Mouse (Mus musculus) erythroblast, embryonic 14.5 days (primary cell): ENCODE results near the gene Casp3.

ENCODE experiments used
- GATA1 ChIP-seq: IDR thresholded peaks from 2 replicates; pipeline ENCODE4 v1.6.1; 2012; ENCODE audit warnings: low read length, inconsistent platforms, mixed read lengths
- TAL1 ChIP-seq: IDR thresholded peaks from 3 replicates; pipeline ENCODE4 v1.6.1; 2012; ENCODE audit warnings: low read length, inconsistent platforms, mixed read lengths

DNA sequence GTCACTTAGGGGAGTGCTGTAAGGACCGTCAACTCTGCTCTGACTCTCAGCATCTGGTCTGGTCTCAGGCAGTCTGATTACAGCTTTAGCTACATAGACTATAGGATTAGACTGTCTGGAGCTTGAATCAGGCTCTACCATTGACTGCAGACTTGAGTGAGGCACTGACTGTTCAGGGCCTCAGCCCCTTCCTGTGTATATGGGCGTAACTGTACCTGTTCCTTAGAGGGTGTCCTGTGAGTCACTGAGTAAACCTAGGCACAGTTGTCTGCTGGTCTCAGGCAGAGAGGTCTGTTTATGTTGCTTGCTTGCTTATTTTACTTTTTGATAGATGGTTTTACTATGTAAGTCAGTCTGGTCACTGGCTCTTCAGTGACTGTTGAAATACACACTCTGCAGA is 43.1 kb upstream of the Casp3 start:
- TF ChIP-seq TAL1, result no peak
- TF ChIP-seq GATA1, result no peak
